Mouse (Mus musculus): ENCODE measurements around the gene Sipa1l3. TPM values are rescaled to one million over a fixed set of nuclear protein-coding genes. Genes with fewer than 3 reads are reported as not detected.

Gene Sipa1l3
- polyA plus RNA-seq, 1 experiment = 19.0 TPM

GRCm38 (mm10) chr7:29317558-29317957 is 200.9 kb downstream of the Sipa1l3 start:
- Histone ChIP-seq H3K4me2 (ENCODE audit: low read depth) (no peak overlapping the region), H3K79me2 (ENCODE audit: control insufficient read depth, insufficient read depth) (no peaks in the 10 kb centered on the region), H3ac (ENCODE audit: control insufficient read depth, insufficient read length) (no peak overlapping the region), H3K36me3 (ENCODE audit: control insufficient read depth, insufficient read depth) (no peaks in the 10 kb centered on the region), H3K4me3 (no peak overlapping the region), H3K27me3 (ENCODE audit: control insufficient read depth, insufficient read depth, insufficient read length) (no peaks in the 10 kb centered on the region)
- TF ChIP-seq USF1 (IDR thresholded peaks at IDR 0.05; ENCODE audit: low read depth) (no peak), REST (IDR thresholded peaks at IDR 0.05; ENCODE audit: insufficient read depth, insufficient read length) (no peak)

- no peak overlapping the region for H3K4me3 ChIP-seq
- TF ChIP-seq TCF3 (IDR thresholded peaks at IDR 0.05; ENCODE audit: insufficient read length, low read depth) = no peak
- peak in 1 of 3 experiments; percentile 4 for TF ChIP-seq MYOD1 (IDR thresholded peaks at IDR 0.05; ENCODE audit: control insufficient read depth in 1 of 3, insufficient read length in 2 of 3, low read depth in 2 of 3)
- H3ac ChIP-seq (ENCODE audit: control insufficient read depth, insufficient read length) = no peak overlapping the region
- no peaks in the 10 kb centered on the region for H3K27me3 ChIP-seq (ENCODE audit: control insufficient read depth, insufficient read depth, insufficient read length)
- H3K79me2 ChIP-seq (ENCODE audit: control insufficient read depth, insufficient read depth) = no peaks in the 10 kb centered on the region
- H3K4me2 ChIP-seq (ENCODE audit: low read depth) = no peak overlapping the region
- H3K36me3 ChIP-seq (ENCODE audit: control insufficient read depth, insufficient read depth) = no peaks in the 10 kb centered on the region
Observed at GRCm38 (mm10) chr7:29316976-29317375, 201.5 kb downstream of the Sipa1l3 start.

GRCm38 (mm10) chr7:29316137-29316734 is 202.2 kb downstream of the Sipa1l3 start:
- H3K36me3 ChIP-seq (ENCODE audit: control insufficient read depth, insufficient read depth) = no peaks in the 10 kb centered on the region
- no peaks in the 10 kb centered on the region for H3K27me3 ChIP-seq (ENCODE audit: control insufficient read depth, insufficient read depth, insufficient read length)
- no peak overlapping the region for H3ac ChIP-seq (ENCODE audit: control insufficient read depth, insufficient read length)
- H3K79me2 ChIP-seq (ENCODE audit: control insufficient read depth, insufficient read depth) = no peaks in the 10 kb centered on the region
- H3K4me2 ChIP-seq (ENCODE audit: low read depth) = no peak overlapping the region
- TF ChIP-seq CEBPB (IDR thresholded peaks at IDR 0.05; ENCODE audit: insufficient read depth, poor library complexity, severe bottlenecking) (no peak), POLR2AphosphoS2 (IDR thresholded peaks at IDR 0.05; ENCODE audit: insufficient read length, low read depth) (no peak), USF1 (IDR thresholded peaks at IDR 0.05; ENCODE audit: low read depth) (no peak), POLR2A (IDR thresholded peaks at IDR 0.05; ENCODE audit: insufficient read length, low read depth) (no peak), TCF12 (IDR thresholded peaks at IDR 0.05; ENCODE audit: insufficient read depth, poor library complexity, severe bottlenecking) (no peak), MYOD1 (IDR thresholded peaks at IDR 0.05; ENCODE audit: control insufficient read depth in 1 of 3, insufficient read length in 2 of 3, low read depth in 2 of 3) (no peak), TCF3 (IDR thresholded peaks at IDR 0.05; ENCODE audit: insufficient read length, low read depth) (no peak), MAX (IDR thresholded peaks at IDR 0.05; ENCODE audit: low read depth) (no peak), SRF (IDR thresholded peaks at IDR 0.05; ENCODE audit: control insufficient read depth, insufficient read length, low read depth) (no peak), MYOG (IDR thresholded peaks at IDR 0.05; ENCODE audit: control insufficient read depth in 1 of 3, insufficient read depth in 1 of 3, insufficient read length in 2 of 3, low read depth in 2 of 3) (no peak)
- H3K4me3 ChIP-seq = no peak overlapping the region

GRCm38 (mm10) chr7:29314844-29315628 is 203.4 kb downstream of the Sipa1l3 start:
- no peak overlapping the region for H3K4me3 ChIP-seq
- no peaks in the 10 kb centered on the region for H3K36me3 ChIP-seq (ENCODE audit: control insufficient read depth, insufficient read depth)
- H3ac ChIP-seq (ENCODE audit: control insufficient read depth, insufficient read length) = no peak overlapping the region
- no peak for TF ChIP-seq CEBPB (IDR thresholded peaks at IDR 0.05; ENCODE audit: insufficient read depth, poor library complexity, severe bottlenecking)
- TF ChIP-seq POLR2AphosphoS2 (IDR thresholded peaks at IDR 0.05; ENCODE audit: insufficient read length, low read depth) = no peak
- TF ChIP-seq MYOG (IDR thresholded peaks at IDR 0.05; ENCODE audit: control insufficient read depth in 1 of 3, insufficient read depth in 1 of 3, insufficient read length in 2 of 3, low read depth in 2 of 3) = peak in 2 of 3 experiments; percentile 18 to 22
- no peak for TF ChIP-seq E2F4 (IDR thresholded peaks at IDR 0.05; ENCODE audit: insufficient read depth)
- TF ChIP-seq USF1 (IDR thresholded peaks at IDR 0.05; ENCODE audit: low read depth) = no peak
- TF ChIP-seq SRF (IDR thresholded peaks at IDR 0.05; ENCODE audit: control insufficient read depth, insufficient read length, low read depth) = no peak
- TF ChIP-seq MYOD1 (IDR thresholded peaks at IDR 0.05; ENCODE audit: control insufficient read depth in 1 of 3, insufficient read length in 2 of 3, low read depth in 2 of 3) = peak in 1 of 3 experiments; percentile 47
- no peak for TF ChIP-seq POLR2A (IDR thresholded peaks at IDR 0.05; ENCODE audit: insufficient read length, low read depth)
- TF ChIP-seq MAX (IDR thresholded peaks at IDR 0.05; ENCODE audit: low read depth) = no peak
- TF ChIP-seq TCF3 (IDR thresholded peaks at IDR 0.05; ENCODE audit: insufficient read length, low read depth) = no peak
- TF ChIP-seq REST (IDR thresholded peaks at IDR 0.05; ENCODE audit: insufficient read depth, insufficient read length) = no peak
- TF ChIP-seq TCF12 (IDR thresholded peaks at IDR 0.05; ENCODE audit: insufficient read depth, poor library complexity, severe bottlenecking) = no peak
- H3K4me2 ChIP-seq (ENCODE audit: low read depth) = no peak overlapping the region
- H3K27me3 ChIP-seq (ENCODE audit: control insufficient read depth, insufficient read depth, insufficient read length) = no peaks in the 10 kb centered on the region
- H3K79me2 ChIP-seq (ENCODE audit: control insufficient read depth, insufficient read depth) = no peaks in the 10 kb centered on the region

GRCm38 (mm10) chr7:29313572-29314261 is 204.7 kb downstream of the Sipa1l3 start:
- H3ac ChIP-seq (ENCODE audit: control insufficient read depth, insufficient read length) = no peak overlapping the region
- H3K27me3 ChIP-seq (ENCODE audit: control insufficient read depth, insufficient read depth, insufficient read length) = no peaks in the 10 kb centered on the region
- H3K36me3 ChIP-seq (ENCODE audit: control insufficient read depth, insufficient read depth) = no peaks in the 10 kb centered on the region
- H3K4me2 ChIP-seq (ENCODE audit: low read depth) = no peak overlapping the region
- TF ChIP-seq MYOG (IDR thresholded peaks at IDR 0.05; ENCODE audit: control insufficient read depth in 1 of 3, insufficient read depth in 1 of 3, insufficient read length in 2 of 3, low read depth in 2 of 3) (no peak), POLR2A (IDR thresholded peaks at IDR 0.05; ENCODE audit: insufficient read length, low read depth) (no peak), MYOD1 (IDR thresholded peaks at IDR 0.05; ENCODE audit: control insufficient read depth in 1 of 3, insufficient read length in 2 of 3, low read depth in 2 of 3) (no peak), E2F4 (IDR thresholded peaks at IDR 0.05; ENCODE audit: insufficient read depth) (no peak), USF1 (IDR thresholded peaks at IDR 0.05; ENCODE audit: low read depth) (no peak), CEBPB (IDR thresholded peaks at IDR 0.05; ENCODE audit: insufficient read depth, poor library complexity, severe bottlenecking) (no peak), TCF12 (IDR thresholded peaks at IDR 0.05; ENCODE audit: insufficient read depth, poor library complexity, severe bottlenecking) (no peak), REST (IDR thresholded peaks at IDR 0.05; ENCODE audit: insufficient read depth, insufficient read length) (no peak), POLR2AphosphoS2 (IDR thresholded peaks at IDR 0.05; ENCODE audit: insufficient read length, low read depth) (no peak), TCF3 (IDR thresholded peaks at IDR 0.05; ENCODE audit: insufficient read length, low read depth) (no peak), MAX (IDR thresholded peaks at IDR 0.05; ENCODE audit: low read depth) (no peak), SRF (IDR thresholded peaks at IDR 0.05; ENCODE audit: control insufficient read depth, insufficient read length, low read depth) (no peak)
- no peak overlapping the region for H3K4me3 ChIP-seq
- H3K79me2 ChIP-seq (ENCODE audit: control insufficient read depth, insufficient read depth) = no peaks in the 10 kb centered on the region
